Mouse (Mus musculus): ENCODE data around the gene Pibf1.

The Pibf1 gene

DNA sequence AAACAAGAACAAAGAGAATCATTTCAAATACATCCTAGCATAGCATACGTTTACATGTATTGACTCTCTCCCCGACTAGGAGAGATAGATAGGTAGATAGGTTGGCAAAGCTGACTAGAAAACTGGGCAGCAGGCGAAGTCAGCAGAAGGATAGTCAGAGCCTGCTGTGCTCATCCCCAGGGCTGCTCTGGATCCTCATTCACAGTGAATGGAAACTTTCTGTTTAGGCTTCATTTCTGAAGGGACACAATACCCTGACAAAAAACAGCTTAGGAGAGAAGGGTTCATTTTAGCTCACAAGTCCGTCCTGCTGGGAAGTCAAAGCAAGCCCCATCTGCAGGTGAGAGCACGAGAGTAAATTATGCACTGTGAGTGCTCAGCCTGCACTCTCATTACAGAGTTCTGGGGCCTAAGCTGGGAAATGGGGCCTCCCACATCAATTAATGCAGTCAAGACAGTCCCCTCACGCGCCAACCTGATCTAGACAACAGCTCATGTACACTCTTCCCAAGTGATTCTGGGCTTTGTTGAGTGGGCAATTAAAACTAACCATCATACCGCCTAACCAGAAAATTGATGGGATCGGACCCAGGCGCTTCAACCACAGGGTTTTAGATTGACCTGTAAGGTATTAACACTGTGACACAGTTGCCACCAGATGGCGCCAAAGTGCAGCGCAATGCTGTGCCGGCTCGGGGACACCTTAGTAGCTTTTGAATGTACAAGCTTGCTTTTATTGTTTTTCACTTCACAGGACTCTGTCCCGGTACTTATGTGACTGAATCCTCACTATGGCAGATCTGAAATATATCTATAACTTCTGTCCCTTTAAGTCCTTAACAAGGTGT, 42.8 kb downstream of the Pibf1 start:
- DNase-seq, result peak; percentile 70

GRCm38 (mm10) chr14:99146841-99147240, 47.6 kb downstream of the Pibf1 start:
- no peak for DNase-seq

GRCm38 (mm10) chr14:99152683-99153082, 53.5 kb downstream of the Pibf1 start:
- DNase-seq, result no peak

DNA sequence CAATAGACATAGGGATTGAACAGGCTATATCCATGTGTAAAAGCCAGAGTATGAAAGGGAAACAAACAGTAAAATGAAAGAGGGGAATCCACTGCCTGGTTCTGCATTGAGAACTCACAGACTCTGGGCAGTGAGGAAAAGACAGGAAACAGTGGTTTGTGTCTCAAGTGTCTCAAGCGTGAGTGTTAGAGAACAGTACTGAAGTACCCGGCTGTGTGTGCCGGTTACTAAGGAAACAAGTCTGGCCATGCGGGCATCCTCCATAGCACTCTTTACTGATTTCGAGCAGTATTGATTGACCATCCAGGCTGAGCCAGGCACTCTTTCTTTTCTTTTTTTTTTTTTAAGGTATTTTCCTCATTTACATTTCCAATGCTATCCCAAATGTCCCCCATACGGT, 60.7 kb downstream of the Pibf1 start:
- DNase-seq, result no peak

- DNase-seq, result no peak
Measured at GRCm38 (mm10) chr14:99163051-99163450, 63.8 kb downstream of the Pibf1 start.

DNA sequence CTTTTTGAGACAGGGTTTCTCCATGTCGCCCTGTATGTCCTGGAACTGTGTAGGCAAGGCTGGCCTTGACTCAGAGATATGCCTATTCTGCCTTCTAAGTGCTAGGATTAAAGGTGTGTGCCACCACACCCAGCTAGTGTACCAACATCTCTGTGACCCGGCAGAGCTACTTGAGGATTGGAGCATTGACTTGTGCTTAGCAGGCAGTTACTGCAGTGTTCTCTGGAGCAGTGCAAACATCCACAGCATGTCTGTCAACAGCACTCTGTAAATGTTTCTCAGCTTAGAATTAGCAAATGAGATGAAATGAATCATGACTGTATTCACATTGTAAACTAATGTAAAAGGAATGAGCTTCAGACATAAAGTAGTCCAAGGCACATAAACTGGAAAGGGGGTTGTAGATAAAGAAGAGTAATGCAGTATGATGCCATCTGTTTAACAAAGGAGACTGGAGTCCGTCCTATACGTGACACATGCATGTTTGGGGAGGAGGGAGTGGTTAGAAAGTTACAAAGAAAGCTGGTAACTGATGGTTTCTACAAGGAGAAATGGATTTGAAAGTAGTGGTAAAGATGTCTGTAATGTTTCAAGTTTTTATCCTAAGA, 75.0 kb downstream of the Pibf1 start:
- DNase-seq, result no peak

DNA sequence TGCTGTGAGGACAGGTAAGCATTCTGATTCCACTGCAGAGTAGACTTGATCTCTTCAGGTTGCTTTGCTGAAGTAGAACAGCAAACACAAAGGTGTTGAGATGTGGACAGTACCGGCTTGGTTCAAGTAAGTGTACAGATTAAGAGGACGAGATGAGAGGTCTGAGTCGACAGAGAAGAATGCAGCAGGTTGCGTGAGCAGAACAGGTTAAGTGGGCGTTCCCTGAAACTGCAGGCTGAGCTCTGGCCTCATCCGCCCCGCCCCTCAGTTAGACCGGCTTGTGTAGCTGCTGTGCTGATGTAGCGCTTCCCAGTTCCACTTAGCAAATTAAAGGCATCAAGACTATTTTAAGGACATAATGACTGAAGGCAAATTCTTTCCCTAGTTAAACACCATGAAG, 77.3 kb downstream of the Pibf1 start:
- no peak for DNase-seq

GRCm38 (mm10) chr14:99190153-99190790, 91.0 kb downstream of the Pibf1 start:
- no peak for DNase-seq

DNA sequence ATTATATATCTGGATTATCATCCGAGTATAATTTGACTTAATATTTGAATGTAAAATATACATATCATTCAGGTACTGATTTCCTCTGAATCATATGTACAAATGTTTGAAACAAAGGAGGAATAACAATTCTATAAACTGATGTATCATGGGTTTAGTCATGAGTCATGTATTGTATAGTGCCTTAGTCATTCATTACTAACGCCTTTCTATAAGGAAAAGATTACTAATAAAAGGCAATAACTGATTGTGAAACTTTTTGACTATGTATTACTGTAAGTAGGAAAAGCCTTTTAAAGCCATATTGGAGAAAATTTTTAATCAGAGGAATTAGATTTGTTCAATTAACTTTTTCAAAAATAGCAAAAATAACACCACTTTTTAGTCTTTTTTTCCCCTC, 106.6 kb downstream of the Pibf1 start:
- DNase-seq, result no peak

- DNase-seq, result no peak
Measured at GRCm38 (mm10) chr14:99206591-99206990, 107.4 kb downstream of the Pibf1 start.

- DNase-seq, result peak; percentile 17
Measured at GRCm38 (mm10) chr14:99210431-99210830, 111.2 kb downstream of the Pibf1 start.

DNA sequence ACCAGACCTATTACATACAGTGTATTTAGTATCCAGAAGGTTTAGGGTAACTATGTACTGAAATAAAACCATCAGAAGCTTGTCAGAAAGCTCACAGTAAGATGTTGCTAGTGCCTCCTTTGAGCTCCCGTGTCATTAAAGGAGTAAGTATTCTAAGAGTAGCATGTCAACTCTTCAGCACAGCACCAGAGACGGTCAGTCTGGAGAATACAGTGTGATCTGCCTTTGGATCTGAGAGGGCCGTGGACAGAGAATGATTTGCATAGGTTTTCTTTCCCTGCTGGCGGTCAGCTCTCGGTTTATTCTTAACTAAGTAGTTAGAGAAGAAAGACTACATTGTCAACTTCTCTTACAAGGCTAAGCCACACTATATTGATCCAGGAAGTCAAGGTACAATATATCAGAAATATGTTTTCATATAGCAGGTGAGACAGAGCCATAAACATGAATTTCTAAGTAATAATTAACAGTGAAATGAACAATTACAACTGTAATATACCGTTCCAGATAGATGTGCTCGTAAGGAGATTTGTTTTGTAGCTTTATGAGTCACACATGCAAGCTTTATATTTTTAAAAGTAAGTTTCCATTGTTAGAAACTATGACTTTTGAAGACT, 119.3 kb downstream of the Pibf1 start:
- DNase-seq, result no peak

DNA sequence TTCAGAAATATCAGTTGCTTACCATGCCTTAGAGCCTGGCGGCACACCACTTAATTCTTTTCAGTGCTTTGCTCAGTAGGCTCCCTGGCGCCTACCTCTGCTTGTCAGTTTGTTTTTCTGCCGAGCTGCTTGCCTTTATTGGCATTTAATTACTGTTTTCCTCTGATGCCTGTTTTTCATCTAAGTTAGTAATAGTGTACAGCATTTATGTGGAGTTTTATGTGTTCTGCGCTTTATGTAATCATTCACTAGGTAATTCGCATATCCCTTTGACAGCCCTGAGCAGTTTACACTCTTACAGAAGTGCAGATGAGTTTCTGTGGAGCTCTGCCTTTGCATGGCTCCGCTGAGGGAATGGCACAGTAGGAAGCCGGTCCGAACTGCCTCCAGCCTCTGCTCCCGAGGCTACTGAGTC, 120.5 kb downstream of the Pibf1 start:
- DNase-seq, result no peak

GRCm38 (mm10) chr14:99225929-99226328, 126.7 kb downstream of the Pibf1 start:
- DNase-seq, result no peak

DNA sequence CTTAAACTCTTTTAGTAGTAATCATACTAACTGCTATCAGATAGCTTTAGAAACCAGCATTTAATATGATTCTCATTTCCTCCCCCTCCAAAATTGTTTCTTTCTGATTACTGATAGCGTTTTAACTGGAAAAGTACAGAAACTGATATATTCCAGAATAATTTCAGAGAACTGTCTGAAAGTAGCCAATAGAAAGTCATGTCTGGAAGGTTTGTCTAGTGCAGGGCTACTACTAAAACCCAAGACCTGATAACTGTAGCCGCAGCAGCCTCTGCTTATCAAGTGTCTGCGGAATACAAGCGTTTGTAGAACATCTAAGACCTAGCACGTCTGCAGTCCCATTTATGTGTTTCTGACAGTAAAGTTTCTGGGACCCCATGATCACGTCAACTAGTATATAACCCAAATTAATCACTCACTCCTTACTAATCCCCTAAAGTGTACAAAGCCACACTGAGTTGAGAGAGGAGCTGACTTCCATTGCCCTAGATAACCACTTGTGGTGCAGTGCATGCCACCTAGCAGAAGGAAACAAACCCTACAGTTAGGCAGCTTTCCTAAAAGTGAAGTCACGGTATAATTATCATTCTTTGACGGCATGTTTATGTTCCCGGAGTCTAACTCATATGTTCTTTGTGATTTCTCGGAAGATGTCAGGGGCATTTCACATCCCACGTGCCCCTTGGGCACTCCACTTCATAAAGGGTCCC, 130.0 kb downstream of the Pibf1 start:
- no peak for DNase-seq

GRCm38 (mm10) chr14:99233056-99233455, 133.8 kb downstream of the Pibf1 start:
- DNase-seq, result no peak

DNA sequence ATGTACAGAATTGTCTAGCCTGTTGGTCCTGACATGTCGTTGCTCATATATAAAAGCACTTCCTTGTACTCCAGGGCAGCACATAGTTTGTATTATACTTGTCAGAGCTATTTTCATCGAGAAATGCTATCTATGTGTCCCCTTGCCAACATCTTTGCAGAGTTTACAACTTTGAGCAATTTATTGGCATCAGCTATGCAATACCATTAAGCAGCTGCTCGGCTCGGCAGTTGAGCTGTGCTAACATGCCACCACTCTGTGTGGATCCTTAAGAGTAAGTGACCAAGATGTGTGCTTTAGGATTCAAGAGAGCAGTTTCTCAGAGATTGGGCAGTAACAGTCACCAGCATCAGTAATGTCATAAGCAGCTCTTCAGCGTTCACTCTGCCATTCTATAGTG, 137.9 kb downstream of the Pibf1 start:
- no peak for DNase-seq

DNA sequence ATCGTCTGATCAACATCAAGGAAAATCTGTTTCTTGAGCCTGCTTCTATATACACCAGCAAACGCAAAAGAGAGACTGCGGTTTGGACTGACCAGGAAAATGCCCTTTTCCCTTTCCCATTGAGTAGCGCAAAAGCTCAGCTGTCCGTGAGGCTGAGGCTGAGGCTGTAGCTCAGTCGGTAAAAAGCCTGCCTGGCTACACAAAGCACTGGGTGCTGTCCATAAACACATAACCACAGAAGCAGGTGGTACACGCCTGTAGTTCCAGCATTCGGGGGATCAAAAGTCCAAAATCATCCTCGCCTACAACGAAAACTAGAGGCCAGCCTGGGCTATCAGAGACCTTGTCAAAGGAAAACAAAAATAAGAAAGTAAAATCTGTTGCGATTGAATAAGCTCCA, 141.3 kb downstream of the Pibf1 start:
- no peak for DNase-seq

GRCm38 (mm10) chr14:99244508-99244907, 145.3 kb downstream of the Pibf1 start:
- no peak for DNase-seq

DNA sequence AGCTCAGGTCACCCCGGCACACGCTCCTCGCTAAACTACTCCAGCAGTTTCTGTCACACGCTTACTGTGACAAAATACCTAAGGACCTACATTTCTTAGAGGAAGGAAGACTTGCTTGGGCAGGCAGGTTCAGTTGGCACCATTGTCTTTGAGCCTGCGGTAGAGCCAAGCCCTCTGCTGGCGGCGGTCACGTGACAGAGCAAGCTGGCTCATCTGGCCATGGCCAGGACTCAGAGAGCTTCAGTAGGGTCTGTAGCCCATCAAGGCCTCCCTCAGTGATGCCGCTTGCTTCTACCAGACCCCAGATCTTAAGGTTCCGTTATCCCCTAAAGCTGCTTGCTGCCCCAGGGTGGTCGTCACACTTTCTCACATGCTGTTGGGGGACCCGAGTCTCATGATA, 162.8 kb downstream of the Pibf1 start:
- no peak for DNase-seq

DNA sequence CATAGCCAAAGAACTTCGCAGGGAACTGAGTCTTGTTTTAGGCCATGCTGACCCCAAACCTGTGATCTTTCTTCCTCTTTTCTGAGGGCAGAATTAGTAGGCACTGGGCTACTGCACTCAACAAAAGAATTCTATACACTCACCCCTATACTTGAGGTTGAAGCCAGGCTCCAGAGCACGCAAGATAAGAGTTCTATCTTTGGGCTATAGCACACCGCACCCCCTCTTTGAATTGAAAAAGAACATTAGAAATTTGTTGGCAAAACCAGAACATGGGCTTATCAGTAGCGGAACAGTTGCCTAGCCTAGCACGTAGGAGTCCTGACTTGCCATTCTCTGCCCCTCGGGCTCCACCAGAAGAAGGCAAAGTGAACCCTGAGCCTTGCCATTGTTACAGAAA, 164.6 kb downstream of the Pibf1 start:
- DNase-seq, result no peak

DNA sequence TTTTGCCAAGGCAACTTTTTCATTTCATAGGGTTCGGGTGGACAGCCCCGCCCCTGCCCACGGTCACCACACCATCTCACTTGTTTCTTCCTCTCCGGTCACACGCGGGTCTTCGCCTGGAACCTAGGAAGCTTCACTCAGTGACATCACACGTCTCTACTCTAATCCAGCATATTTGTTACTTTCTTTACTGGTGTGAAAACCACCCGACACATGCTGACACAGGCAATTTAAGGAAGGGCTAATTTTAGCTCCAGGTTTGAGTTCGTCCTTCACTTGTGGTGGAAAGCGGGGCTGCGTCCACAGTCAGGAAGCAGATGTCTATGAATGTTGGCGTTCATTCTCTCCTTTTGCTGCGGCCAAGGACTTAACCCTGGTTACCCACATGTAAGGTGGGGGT, 166.6 kb downstream of the Pibf1 start:
- no peak for DNase-seq

DNA sequence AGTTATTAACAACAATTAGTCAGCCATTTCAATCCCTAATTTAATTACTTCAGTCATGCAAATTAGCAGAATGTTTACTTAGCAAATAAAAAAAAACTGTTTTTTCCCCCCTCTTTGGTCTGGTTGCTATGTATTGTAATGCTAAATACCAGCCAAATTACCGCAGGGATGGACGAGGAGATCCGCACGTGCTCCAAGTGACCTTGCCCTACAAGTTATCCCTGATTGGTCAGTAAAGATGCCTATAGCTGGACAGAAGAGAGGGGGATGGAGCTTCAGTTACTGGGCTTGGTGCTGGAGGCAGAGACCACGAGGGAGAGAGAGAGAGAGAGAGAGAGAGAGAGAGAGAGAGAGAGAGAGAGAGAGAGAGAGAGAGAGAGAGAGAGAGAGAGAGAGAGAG, 167.5 kb downstream of the Pibf1 start:
- DNase-seq, result no peak

Measured in right cerebral cortex, adult 18-20 months (tissue).